Mouse (Mus musculus) E14TG2a.4 (cell line): ENCODE data around the gene Scimp.

Experiments used
- CTCF ChIP-seq: conservative IDR thresholded peaks from 2 replicates; pipeline ENCODE4 v1.5.1; 2014; ENCODE audit warnings: low read length
- NANOG ChIP-seq: IDR thresholded peaks from 2 replicates; pipeline ENCODE4 v1.6.1; 2014; ENCODE audit warnings: borderline replicate concordance, low read length, mixed read lengths
- POU5F1 ChIP-seq: IDR thresholded peaks from 2 replicates; pipeline ENCODE4 v1.6.1; 2014; ENCODE audit warnings: low read length, borderline replicate concordance

GRCm38 (mm10) chr11:70831201-70831600 lies 18.8 kb upstream of the Scimp start:
- TF ChIP-seq CTCF: no peak
- TF ChIP-seq POU5F1: no peak
- no peak for TF ChIP-seq NANOG
